Mouse (Mus musculus) midbrain, postnatal 0 days (tissue): ENCODE results near the gene Wwc2. TPM values are rescaled to one million over a fixed set of nuclear protein-coding genes. Genes with fewer than 3 reads are reported as not detected.

Experiments used
- ATAC-seq: fragments of 200-750 bp; cut with Nextera tagmentation; 2 replicates; pipeline ENCODE4 v1.8.0; 2017; ENCODE audit warnings: moderate number of reproducible peaks, mild to moderate bottlenecking, moderate TSS enrichment, moderate library complexity; ENCODE audit not compliant: low FRiP score
- DNase-seq: peaks from one replicate; pipeline ENCODE4 v3.0.0-alpha.2; 2015; ENCODE audit warnings: low spot score
- H3K27ac ChIP-seq: fragments of 300-500 bp; sonication (generic); 2 replicates; pipeline ENCODE4 v1.5.1; 2014; ENCODE audit warnings: low read depth, mild to moderate bottlenecking, low read length, mixed read lengths
- H3K27me3 ChIP-seq: fragments of 300-500 bp; sonication (generic); 2 replicates; pipeline ENCODE4 v1.6.1; 2014; ENCODE audit warnings: low read length, control low read depth, mixed read lengths; ENCODE audit not compliant: insufficient read depth
- H3K36me3 ChIP-seq: fragments of 300-500 bp; sonication (generic); 2 replicates; pipeline ENCODE4 v1.6.1; 2014; ENCODE audit warnings: low read length, control low read depth, mixed read lengths; ENCODE audit not compliant: insufficient read depth
- H3K4me1 ChIP-seq: fragments of 300-500 bp; sonication (generic); 2 replicates; pipeline ENCODE4 v1.6.1; 2014; ENCODE audit warnings: mild to moderate bottlenecking, control low read depth, antibody characterized with exemption, low read length, mixed read lengths; ENCODE audit not compliant: insufficient read depth
- H3K4me2 ChIP-seq: fragments of 300-500 bp; sonication (generic); 2 replicates; pipeline ENCODE4 v1.6.1; 2014; ENCODE audit warnings: low read depth, mild to moderate bottlenecking, low read length, mixed read lengths; ENCODE audit not compliant: poor library complexity, severe bottlenecking
- H3K4me3 ChIP-seq: fragments of 300-500 bp; sonication (generic); 2 replicates; pipeline ENCODE4 v1.5.1; 2014; ENCODE audit warnings: low read depth, mild to moderate bottlenecking, low read length, moderate library complexity
- H3K9ac ChIP-seq: fragments of 300-500 bp; sonication (generic); replicated peaks from 2 replicates; pipeline ENCODE4 v1.6.1; 2014; ENCODE audit warnings: mild to moderate bottlenecking, low read length, moderate library complexity, mixed read lengths; ENCODE audit not compliant: poor library complexity, severe bottlenecking
- H3K9me3 ChIP-seq: fragments of 300-500 bp; sonication (generic); 2 replicates; pipeline ENCODE4 v1.6.1; 2016; ENCODE audit warnings: low read length, control low read depth
- CTCF ChIP-seq: IDR thresholded peaks from 2 replicates; pipeline ENCODE4 v1.5.1; 2016; ENCODE audit warnings: antibody characterized with exemption, mild to moderate bottlenecking
- WGBS: fragments of 180-500 bp; shearing (Covaris S2); extraction: QIAGEN DNeasy Blood & Tissue Kit; methylation state at CpG from one replicate; pipeline ENCODE4 v1.1.7; 2014; 5-methylcytosine and 5-hydroxymethylcytosine counted together
- polyA plus RNA-seq: library from polyadenylated mRNA; unstranded; fragments of >200 nt; fragmentation: Nextera tagmentation; extraction: Ambion mirVana; gene quantifications from 2 replicates; pipeline ENCODE4 v1.2.1, GENCODE M21; 2015
- total RNA-seq: library from RNA; depleted of rRNA; stranded (reverse); fragments of >200 nt; gene quantifications from 2 replicates; pipeline ENCODE4 v1.2.3, GENCODE M21; 2014

The Wwc2 gene
- total and polyA plus RNA-seq, 2 experiments from 2014 or later, result 4.5 to 9.6 TPM

- ATAC-seq (no peak), DNase-seq (no peak)
- H3K9me3 ChIP-seq, result no peaks in the 10 kb centered on the region
- H3K9ac ChIP-seq, result no peak overlapping the region
- no peak for TF ChIP-seq CTCF
- H3K27me3 ChIP-seq, result no peaks in the 10 kb centered on the region
- H3K4me1 ChIP-seq, result peaks cover 3% of the 10 kb centered on the region; the same call in 1 of the 2 replicates
- 61% methylated on average over 10 of the region's 10 CpGs for WGBS
- no peaks in the 10 kb centered on the region for H3K36me3 ChIP-seq
- H3K27ac ChIP-seq, result no peak overlapping the region
- no peak overlapping the region for H3K4me3 ChIP-seq
- no peak overlapping the region for H3K4me2 ChIP-seq
These were observed 5.1 kb downstream of the Wwc2 start for GRCm38 (mm10) chr8:47985644-47986043.

GRCm38 (mm10) chr8:47985243-47985642 is 5.5 kb downstream of the Wwc2 start:
- no peak for TF ChIP-seq CTCF
- ATAC-seq (no peak), DNase-seq (no peak)
- H3K36me3 ChIP-seq, result no peaks in the 10 kb centered on the region
- H3K4me1 ChIP-seq, result peaks cover 3% of the 10 kb centered on the region; the same call in 1 of the 2 replicates
- no peak overlapping the region for H3K27ac ChIP-seq
- no peak overlapping the region for H3K9ac ChIP-seq
- H3K4me3 ChIP-seq, result no peak overlapping the region
- H3K27me3 ChIP-seq, result no peaks in the 10 kb centered on the region
- no peaks in the 10 kb centered on the region for H3K9me3 ChIP-seq
- H3K4me2 ChIP-seq, result no peak overlapping the region

- no peak overlapping the region for H3K27ac ChIP-seq
- H3K4me1 ChIP-seq, result no peaks in the 10 kb centered on the region
- DNase-seq, result no peak
- H3K4me3 ChIP-seq, result no peak overlapping the region
- no peaks in the 10 kb centered on the region for H3K36me3 ChIP-seq
- ATAC-seq, result no peak
- H3K9ac ChIP-seq, result no peak overlapping the region
- H3K4me2 ChIP-seq, result no peak overlapping the region
- no peaks in the 10 kb centered on the region for H3K27me3 ChIP-seq
- H3K9me3 ChIP-seq, result no peaks in the 10 kb centered on the region
- no peak for TF ChIP-seq CTCF
- 93% methylated on average over 6 of the region's 6 CpGs for WGBS
These were observed 9.6 kb downstream of the Wwc2 start for GRCm38 (mm10) chr8:47981075-47981474.

- H3K4me2 ChIP-seq, result no peak overlapping the region
- 0 out of 2 replicates have a peak, but pooled peaks cover under 1% of the 10 kb centered on the region for H3K4me1 ChIP-seq
- no peaks in the 10 kb centered on the region for H3K27me3 ChIP-seq
- H3K9me3 ChIP-seq, result no peaks in the 10 kb centered on the region
- ATAC-seq (no peak), DNase-seq (no peak)
- no peaks in the 10 kb centered on the region for H3K36me3 ChIP-seq
- WGBS, result 93% methylated on average over 8 of the region's 8 CpGs
- H3K9ac ChIP-seq, result no peak overlapping the region
- H3K4me3 ChIP-seq, result no peak overlapping the region
- TF ChIP-seq CTCF, result no peak
- no peak overlapping the region for H3K27ac ChIP-seq
These were observed 10.8 kb downstream of the Wwc2 start for GRCm38 (mm10) chr8:47979876-47980275.

- no peak for ATAC-seq
- no peak overlapping the region for H3K27ac ChIP-seq
- no peak for DNase-seq
- WGBS, result 83% methylated on average over 6 of the region's 6 CpGs
- no peak overlapping the region for H3K4me3 ChIP-seq
- H3K4me1 ChIP-seq, result 0 out of 2 replicates have a peak, but pooled peaks cover 3% of the 10 kb centered on the region
- no peak overlapping the region for H3K9ac ChIP-seq
- H3K27me3 ChIP-seq, result no peaks in the 10 kb centered on the region
- no peak overlapping the region for H3K4me2 ChIP-seq
- TF ChIP-seq CTCF, result peak; percentile 63
- H3K36me3 ChIP-seq, result no peaks in the 10 kb centered on the region
- H3K9me3 ChIP-seq, result no peaks in the 10 kb centered on the region
These were observed 12.0 kb downstream of the Wwc2 start for GRCm38 (mm10) chr8:47978755-47979154.

- Histone ChIP-seq H3K4me2 (peak overlapping the region; percentile 63), H3K9me3 (no peaks in the 10 kb centered on the region), H3K9ac (peak overlapping the region; percentile 48; the same call in 1 of the 2 replicates), H3K4me1 (0 out of 2 replicates have a peak, but pooled peaks cover 3% of the 10 kb centered on the region), H3K27ac (no peak overlapping the region), H3K4me3 (peak overlapping the region; percentile 28), H3K36me3 (no peaks in the 10 kb centered on the region), H3K27me3 (no peaks in the 10 kb centered on the region)
- 21% methylated on average over 7 of the region's 7 CpGs for WGBS
- no peak for TF ChIP-seq CTCF
- DNase-seq (no peak), ATAC-seq (no peak; the same call in 1 of the 2 replicates)
These were observed 15.8 kb downstream of the Wwc2 start for GRCm38 (mm10) chr8:47974963-47975314.
